Mouse (Mus musculus): ENCODE measurements around the gene Cnbp. TPM values are rescaled to one million over a fixed set of nuclear protein-coding genes. Genes with fewer than 3 reads are reported as not detected.

Cnbp gene
- total and polyA plus RNA-seq, 3 experiments = 201 to 879 (median 652) TPM

DNA sequence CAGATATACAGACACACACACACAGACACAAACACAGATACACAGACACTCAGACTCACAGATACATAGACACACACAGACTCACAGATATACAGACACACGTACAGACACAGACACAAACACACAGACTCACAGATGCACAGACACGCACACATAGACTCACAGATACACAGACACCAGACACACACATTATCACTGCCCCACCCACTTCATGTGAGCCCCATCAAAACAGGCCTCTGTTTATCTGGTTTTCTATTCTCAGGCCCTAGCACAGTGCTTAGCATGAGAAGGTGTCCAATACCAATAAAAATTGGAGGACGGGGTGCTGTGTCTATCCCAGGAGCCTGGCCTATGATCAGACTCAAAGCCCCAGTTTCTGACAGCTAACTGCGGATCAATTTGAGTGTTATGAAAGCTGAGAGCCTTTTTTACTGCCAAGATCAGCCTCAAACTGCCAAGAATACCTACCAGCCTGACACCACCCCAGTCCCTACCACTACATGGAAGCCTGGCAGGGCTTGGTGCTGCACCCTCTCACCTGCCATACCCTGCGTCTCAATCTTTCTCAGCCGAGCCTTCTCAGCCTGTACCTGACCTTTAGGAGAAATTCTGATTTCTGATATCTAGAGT, 54.5 kb downstream of the Cnbp start (continued):
- TF ChIP-seq UBTF (IDR thresholded peaks at IDR 0.05; ENCODE audit: borderline replicate concordance, insufficient read depth, low read depth, low read length) (no peak), SIN3A (IDR thresholded peaks at IDR 0.05; ENCODE audit: low read length) (no peak), MYC (IDR thresholded peaks at IDR 0.05; ENCODE audit: low read depth, low read length) (no peak), ZKSCAN1 (IDR thresholded peaks at IDR 0.05; ENCODE audit: low read depth, low read length) (no peak), CTCF (IDR thresholded peaks at IDR 0.05 in 2 of 3, conservative IDR thresholded peaks at IDR 0.05 in 1 of 3; ENCODE audit: control insufficient read depth in 1 of 3, insufficient read depth in 1 of 3, low read depth in 2 of 3, low read length in 3 of 3, poor library complexity in 1 of 3, severe bottlenecking in 1 of 3) (no peak), TAL1 (IDR thresholded peaks at IDR 0.05; ENCODE audit: low read length) (no peak), ZNF384 (IDR thresholded peaks at IDR 0.05; ENCODE audit: low read depth, low read length) (no peak)

DNA sequence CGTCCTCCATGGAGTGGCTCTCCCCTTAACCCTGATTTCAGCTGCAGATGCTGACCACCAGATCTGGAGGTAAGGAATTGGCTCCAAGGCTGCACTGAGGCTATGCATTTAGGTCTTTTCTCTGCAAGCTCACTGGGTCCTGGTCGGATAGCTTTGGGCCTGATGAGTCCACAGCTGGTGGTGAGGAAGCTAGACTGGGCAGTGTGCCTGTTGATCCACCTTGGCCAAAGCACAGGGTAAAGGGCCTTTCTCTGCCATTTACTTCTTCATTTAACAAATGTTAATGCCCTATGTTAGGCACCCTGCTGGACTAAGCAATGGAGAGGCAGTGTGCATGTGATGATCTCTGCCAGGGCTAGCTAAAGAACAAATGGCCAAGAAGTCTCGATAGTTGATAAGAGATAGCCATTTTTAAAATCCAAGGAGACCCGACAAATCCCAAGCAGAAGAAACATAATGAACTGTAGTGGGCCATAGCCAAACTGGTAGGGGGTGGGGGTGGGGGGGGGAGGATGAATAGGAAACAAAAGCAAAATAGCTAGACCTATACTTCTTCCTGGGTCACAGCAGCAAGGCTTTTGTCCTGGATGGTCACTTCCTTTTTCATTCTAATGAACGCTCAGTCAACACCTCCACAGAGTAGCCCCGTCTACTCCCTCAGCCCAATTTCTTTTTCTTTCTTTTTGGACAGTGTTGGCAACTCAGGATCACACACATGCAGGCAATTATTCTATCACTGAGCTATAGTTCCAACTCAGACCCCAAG, 55.3 kb downstream of the Cnbp start:
- TF ChIP-seq RCOR1 (IDR thresholded peaks at IDR 0.05; ENCODE audit: low read depth, low read length) (no peak), USF2 (IDR thresholded peaks at IDR 0.05; ENCODE audit: borderline replicate concordance in 1 of 2, insufficient read depth in 1 of 2, low read depth in 1 of 2, low read length in 2 of 2) (no peak), MYC (IDR thresholded peaks at IDR 0.05; ENCODE audit: low read depth, low read length) (no peak), CHD1 (IDR thresholded peaks at IDR 0.05; ENCODE audit: low read depth, low read length) (no peak), ZKSCAN1 (IDR thresholded peaks at IDR 0.05; ENCODE audit: low read depth, low read length) (no peak), UBTF (IDR thresholded peaks at IDR 0.05; ENCODE audit: borderline replicate concordance, insufficient read depth, low read depth, low read length) (no peak), RAD21 (IDR thresholded peaks at IDR 0.05; ENCODE audit: low read depth, low read length) (no peak)
- no peak for DNase-seq (ENCODE audit: low read depth, low spot score)
- Histone ChIP-seq H3K4me3 (ENCODE audit: control insufficient read depth in 1 of 2, insufficient read depth in 1 of 2, low read depth in 2 of 2, low read length in 2 of 2) (no peak overlapping the region), H3K9ac (ENCODE audit: control insufficient read depth, low read depth, low read length, poor library complexity, severe bottlenecking) (no peak overlapping the region), H3K27me3 (ENCODE audit: control insufficient read depth in 1 of 2, insufficient read depth in 2 of 2, low read length in 2 of 2) (no peaks in the 10 kb centered on the region), H3K27ac (ENCODE audit: control insufficient read depth, low read depth, low read length) (no peak overlapping the region), H3K4me1 (ENCODE audit: control insufficient read depth in 1 of 2, insufficient read depth in 2 of 2, low read length in 2 of 2) (peaks cover 6 to 11% of the 10 kb centered on the region in 2 experiments), H3K9me3 (replicated peaks; ENCODE audit: insufficient read depth, low read length) (no peaks in the 10 kb centered on the region), H3K36me3 (ENCODE audit: control insufficient read depth in 1 of 2, insufficient read depth in 2 of 2, low read length in 2 of 2) (peaks cover 0 to 12% of the 10 kb centered on the region in 2 experiments; a peak in 2 of 4 replicates), H3K79me2 (ENCODE audit: control insufficient read depth, insufficient read depth, low read length, poor library complexity) (no peaks in the 10 kb centered on the region)

DNA sequence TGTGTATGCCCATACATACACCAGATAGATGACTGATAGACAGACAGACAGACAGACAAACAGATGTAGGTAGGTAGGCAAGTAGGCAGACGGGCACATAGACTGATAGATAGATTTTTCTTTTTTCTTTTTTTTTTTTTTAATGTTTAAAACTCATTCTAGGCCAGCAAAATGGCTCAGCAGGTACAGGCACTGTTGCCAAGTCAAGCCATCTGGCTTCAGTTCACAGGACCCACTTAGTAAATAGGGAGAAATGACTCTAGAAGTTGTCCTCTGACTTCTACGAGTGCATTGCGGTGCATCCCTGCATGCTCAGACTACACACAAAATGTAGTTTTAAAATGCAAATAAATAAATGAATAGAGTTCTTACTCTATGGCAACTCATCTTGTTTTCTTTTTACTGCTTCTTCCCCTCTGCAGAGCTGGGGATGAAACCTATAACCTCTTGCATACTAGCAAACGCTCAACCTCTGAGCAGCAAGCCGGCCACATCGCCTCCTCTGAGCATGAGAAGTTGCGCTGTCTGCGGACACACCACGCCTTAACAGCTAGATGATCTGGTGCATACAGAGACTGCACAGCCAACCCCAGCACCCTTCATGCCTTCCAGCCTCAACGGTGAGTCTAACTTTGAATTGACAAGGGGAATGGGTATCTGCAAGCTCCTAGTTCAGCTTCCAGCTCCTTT, 56.9 kb downstream of the Cnbp start:
- H3K27ac ChIP-seq (ENCODE audit: control insufficient read depth, low read depth, low read length) = no peak overlapping the region
- no peak for DNase-seq (ENCODE audit: low read depth, low spot score)

More for the DNA sequence above, 56.9 kb downstream of the Cnbp start:
- H3K9ac ChIP-seq (ENCODE audit: control insufficient read depth, low read depth, low read length, poor library complexity, severe bottlenecking) = no peak overlapping the region
- H3K4me3 ChIP-seq (ENCODE audit: control insufficient read depth in 1 of 2, insufficient read depth in 1 of 2, low read depth in 2 of 2, low read length in 2 of 2) = no peak overlapping the region
- TF ChIP-seq MAFK (IDR thresholded peaks at IDR 0.05; ENCODE audit: borderline replicate concordance, low read depth, low read length) (no peak), RAD21 (IDR thresholded peaks at IDR 0.05; ENCODE audit: low read depth, low read length) (no peak), TBP (IDR thresholded peaks at IDR 0.05; ENCODE audit: low read depth, low read length) (no peak), GATA1 (IDR thresholded peaks at IDR 0.05; ENCODE audit: low read depth, low read length) (no peak), CHD1 (IDR thresholded peaks at IDR 0.05; ENCODE audit: low read depth, low read length) (no peak), TAL1 (IDR thresholded peaks at IDR 0.05; ENCODE audit: low read length) (no peak), HCFC1 (IDR thresholded peaks at IDR 0.05; ENCODE audit: low read depth, low read length) (no peak), SIN3A (IDR thresholded peaks at IDR 0.05; ENCODE audit: low read length) (no peak), JUND (IDR thresholded peaks at IDR 0.05; ENCODE audit: low read depth, low read length) (no peak), E2F4 (IDR thresholded peaks at IDR 0.05; ENCODE audit: borderline replicate concordance, low read depth, low read length) (no peak), MAX (IDR thresholded peaks at IDR 0.05; ENCODE audit: low read length) (no peak), BHLHE40 (IDR thresholded peaks at IDR 0.05; ENCODE audit: borderline replicate concordance, low read depth, low read length) (no peak), POLR2A (IDR thresholded peaks at IDR 0.05; ENCODE audit: control insufficient read depth in 1 of 2, insufficient read depth in 1 of 2, low read depth in 1 of 2, low read length in 2 of 2, poor library complexity in 1 of 2) (no peak), UBTF (IDR thresholded peaks at IDR 0.05; ENCODE audit: borderline replicate concordance, insufficient read depth, low read depth, low read length) (no peak), ZNF384 (IDR thresholded peaks at IDR 0.05; ENCODE audit: low read depth, low read length) (no peak), USF2 (IDR thresholded peaks at IDR 0.05; ENCODE audit: borderline replicate concordance in 1 of 2, insufficient read depth in 1 of 2, low read depth in 1 of 2, low read length in 2 of 2) (no peak), MYB (IDR thresholded peaks at IDR 0.05; ENCODE audit: low read depth, low read length) (no peak)
- peaks cover 0 to 25% of the 10 kb centered on the region in 2 experiments; a peak in 2 of 4 replicates for H3K36me3 ChIP-seq (ENCODE audit: control insufficient read depth in 1 of 2, insufficient read depth in 2 of 2, low read length in 2 of 2)
- peaks cover 21 to 27% of the 10 kb centered on the region in 2 experiments for H3K4me1 ChIP-seq (ENCODE audit: control insufficient read depth in 1 of 2, insufficient read depth in 2 of 2, low read length in 2 of 2)
- no peaks in the 10 kb centered on the region for H3K79me2 ChIP-seq (ENCODE audit: control insufficient read depth, insufficient read depth, low read length, poor library complexity)
- no peaks in the 10 kb centered on the region for H3K27me3 ChIP-seq (ENCODE audit: control insufficient read depth in 1 of 2, insufficient read depth in 2 of 2, low read length in 2 of 2)
- no peaks in the 10 kb centered on the region for H3K9me3 ChIP-seq (replicated peaks; ENCODE audit: insufficient read depth, low read length)

All from MEL (cell line).